Mouse (Mus musculus) CH12.LX (cell line): ENCODE data around the gene Col6a6. TPM values are rescaled to one million over a fixed set of nuclear protein-coding genes. Genes with fewer than 3 reads are reported as not detected.

Experiments
- DNase-seq: peaks from one replicate; pipeline ENCODE4 v3.0.0-alpha.2; 2013; ENCODE audit errors: extremely low read depth
- H3K27ac ChIP-seq: 2 replicates; pipeline ENCODE4 v1.5.1; 2012; ENCODE audit warnings: low read depth, mild to moderate bottlenecking, control low read depth, moderate library complexity; ENCODE audit not compliant: insufficient read depth
- H3K27me3 ChIP-seq: replicated peaks from 2 replicates; pipeline ENCODE3; 2012; ENCODE audit warnings: inconsistent platforms
- H3K36me3 ChIP-seq, 2 experiments: replicated peaks in 1 of 2; 2 replicates each; pipeline versions ENCODE3 to v1.6.1; 2012; ENCODE audit warnings: inconsistent platforms in 1 of 2, low read length in 1 of 2, mild to moderate bottlenecking in 1 of 2, mixed read lengths in 1 of 2, moderate library complexity in 1 of 2; ENCODE audit not compliant: control insufficient read depth in 1 of 2, insufficient read depth in 1 of 2
- H3K4me1 ChIP-seq, 2 experiments: 2 replicates each; pipeline ENCODE4 v1.6.1; 2012; ENCODE audit warnings: inconsistent platforms in 1 of 2, moderate library complexity in 1 of 2; ENCODE audit not compliant: insufficient read depth in 2 of 2, control insufficient read depth in 1 of 2
- H3K4me2 ChIP-seq: 2 replicates; pipeline ENCODE4 v1.6.1; 2012; ENCODE audit warnings: low read depth, mild to moderate bottlenecking, control low read depth; ENCODE audit not compliant: poor library complexity, insufficient read depth, severe bottlenecking
- H3K4me3 ChIP-seq, 3 experiments: fragments of 150-350 bp in 1 of 3; sonication (generic) in 1 of 3; replicated peaks in 1 of 3; 2 replicates each; pipeline versions ENCODE3 to v1.5.1; 2011 to 2012; ENCODE audit warnings: low read depth in 2 of 3, low read length in 2 of 3, mild to moderate bottlenecking in 2 of 3, moderate library complexity in 2 of 3, control low read depth in 1 of 3, improper control_type of control experiment in 1 of 3, inconsistent platforms in 1 of 3, mixed read lengths in 1 of 3; ENCODE audit not compliant: poor library complexity in 1 of 3
- H3K79me2 ChIP-seq: replicated peaks from 2 replicates; pipeline ENCODE4 v1.6.1; 2012; ENCODE audit warnings: mild to moderate bottlenecking, moderate library complexity; ENCODE audit not compliant: control insufficient read depth, poor library complexity, insufficient read depth, severe bottlenecking; ENCODE audit errors: extremely low read depth
- H3K9ac ChIP-seq: 2 replicates; pipeline ENCODE4 v1.6.1; 2012; ENCODE audit warnings: low read depth, mild to moderate bottlenecking, control low read depth, moderate library complexity; ENCODE audit not compliant: insufficient read depth
- H3K9me3 ChIP-seq: replicated peaks from 2 replicates; pipeline ENCODE3; 2012; ENCODE audit warnings: low read length, inconsistent platforms, mixed read lengths
- CHD1 ChIP-seq: IDR thresholded peaks from 2 replicates; pipeline ENCODE4 v1.6.1; 2012; ENCODE audit warnings: low read depth, low read length, improper control_type of control experiment, inconsistent platforms
- E2F4 ChIP-seq: IDR thresholded peaks from 2 replicates; pipeline ENCODE4 v1.6.1; 2011; ENCODE audit warnings: low read depth, low read length, improper control_type of control experiment; ENCODE audit not compliant: insufficient replicate concordance
- EP300 ChIP-seq: IDR thresholded peaks from 2 replicates; pipeline ENCODE4 v1.6.1; 2011; ENCODE audit warnings: low read length, improper control_type of control experiment
- JUND ChIP-seq: conservative IDR thresholded peaks from 2 replicates; pipeline ENCODE4 v1.6.1; 2011; ENCODE audit warnings: low read depth, low read length, improper control_type of control experiment
- MAFK ChIP-seq: IDR thresholded peaks from 2 replicates; pipeline ENCODE4 v1.6.1; 2011; ENCODE audit warnings: low read length, improper control_type of control experiment; ENCODE audit not compliant: insufficient replicate concordance
- NELFE ChIP-seq: IDR thresholded peaks from 2 replicates; pipeline ENCODE4 v1.6.1; 2011; ENCODE audit warnings: low read depth, low read length, improper control_type of control experiment
- NRF1 ChIP-seq: IDR thresholded peaks from 2 replicates; pipeline ENCODE4 v1.6.1; 2014; ENCODE audit warnings: low read depth, mild to moderate bottlenecking, inconsistent platforms, low read length, improper control_type of control experiment, moderate library complexity
- POLR2A ChIP-seq: IDR thresholded peaks from 2 replicates; pipeline ENCODE4 v1.6.1; 2011; ENCODE audit warnings: low read depth, mild to moderate bottlenecking, improper control_type of control experiment, low read length
- POLR2AphosphoS2 ChIP-seq: IDR thresholded peaks from 2 replicates; pipeline ENCODE4 v1.6.1; 2011; ENCODE audit warnings: low read depth, low read length, improper control_type of control experiment
- RCOR1 ChIP-seq: conservative IDR thresholded peaks from 2 replicates; pipeline ENCODE4 v1.6.1; 2012; ENCODE audit warnings: low read depth, mild to moderate bottlenecking, inconsistent platforms, low read length, improper control_type of control experiment
- SIN3A ChIP-seq: IDR thresholded peaks from 2 replicates; pipeline ENCODE4 v1.6.1; 2012; ENCODE audit warnings: low read length, improper control_type of control experiment, inconsistent platforms
- TCF12 ChIP-seq: IDR thresholded peaks from 2 replicates; pipeline ENCODE4 v1.6.1; 2014; ENCODE audit warnings: low read depth, mild to moderate bottlenecking, inconsistent platforms, low read length, improper control_type of control experiment
- UBTF ChIP-seq: IDR thresholded peaks from 2 replicates; pipeline ENCODE4 v1.6.1; 2012; ENCODE audit warnings: low read depth, mild to moderate bottlenecking, inconsistent platforms, low read length, improper control_type of control experiment, moderate library complexity
- USF2 ChIP-seq: conservative IDR thresholded peaks from 2 replicates; pipeline ENCODE4 v1.6.1; 2011; ENCODE audit warnings: low read depth, low read length, improper control_type of control experiment
- ZC3H11A ChIP-seq: IDR thresholded peaks from 2 replicates; pipeline ENCODE4 v1.6.1; 2012; ENCODE audit warnings: low read depth, mild to moderate bottlenecking, inconsistent platforms, low read length, improper control_type of control experiment
- ZKSCAN1 ChIP-seq: IDR thresholded peaks from 2 replicates; pipeline ENCODE4 v1.6.1; 2012; ENCODE audit warnings: low read depth, inconsistent platforms, low read length, improper control_type of control experiment, borderline replicate concordance
- ZMIZ1 ChIP-seq: IDR thresholded peaks from 2 replicates; pipeline ENCODE4 v1.6.1; 2012; ENCODE audit warnings: low read depth, mild to moderate bottlenecking, inconsistent platforms, low read length, improper control_type of control experiment
- dilution Hi-C: fragments of 300-500 bp; cut with MboI; formaldehyde crosslinking; loops from 2 replicates; pipeline ENCODE4 v1.14.3; 2020; ENCODE audit warnings: low sequenced_read_pairs; ENCODE audit not compliant: extremely low pct_unique_long_range_greater_than_20kb, extremely low pct_ligation_motif_present
- in situ Hi-C: fragments of 300-500 bp; cut with MboI; formaldehyde crosslinking; loops from 3 replicates; pipeline ENCODE4 v1.14.3; 2019; ENCODE audit warnings: low sequenced_read_pairs, low pct_ligation_motif_present, low pct_unique_long_range_greater_than_20kb, mixed read lengths
- polyA plus RNA-seq: library from polyadenylated mRNA; unstranded; fragments of >175 nt; gene quantifications from 2 replicates; pipeline ENCODE4 v1.2.1, GENCODE M21; 2012; ENCODE audit warnings: low read depth; ENCODE audit not compliant: insufficient read length
- total RNA-seq, 2 experiments: library from RNA; depleted of rRNA; stranded (reverse); fragments of 300-350 nt in 1 of 2; fragments of >200 nt in 1 of 2; gene quantifications; 2 replicates each; pipeline ENCODE4 v1.2.3; 2012 to 2014

The Col6a6 gene
- total and polyA plus RNA-seq, 3 experiments: not detected

DNA sequence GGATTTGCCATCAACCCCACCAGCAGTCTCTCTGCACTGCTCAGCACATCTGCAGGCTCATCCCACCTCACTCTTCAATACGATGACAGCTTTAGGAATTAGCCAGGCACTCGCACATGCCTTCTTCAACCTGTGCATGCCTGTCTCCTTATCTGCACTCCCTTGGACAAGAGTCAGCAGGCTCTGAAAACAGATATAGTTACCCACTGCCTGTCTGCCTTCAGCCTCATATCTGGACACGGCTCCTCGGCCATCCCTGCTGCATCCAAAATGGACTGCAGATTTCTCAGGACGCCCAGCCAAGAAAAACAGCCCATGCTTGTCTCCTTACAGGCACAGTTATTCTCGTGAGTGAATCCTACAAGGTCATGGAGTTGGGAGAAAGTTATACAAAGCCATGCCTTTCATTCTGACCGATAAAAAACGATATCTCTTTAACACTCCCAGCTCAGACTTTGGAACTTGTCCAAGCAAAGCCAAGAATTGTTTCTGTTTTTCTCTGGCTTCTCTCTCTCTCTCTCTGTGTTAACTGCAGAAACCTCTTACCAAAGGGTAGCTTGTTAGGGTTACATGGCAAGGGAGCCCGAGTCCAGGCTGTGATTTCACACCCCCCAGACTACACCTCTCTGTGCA, 130.1 kb downstream of the Col6a6 start:
- Histone ChIP-seq H3K9ac (no peak overlapping the region), H3K9me3 (no peaks in the 10 kb centered on the region), H3K4me1 (peaks cover 0 to 14% of the 10 kb centered on the region in 2 experiments; a peak in 2 of 4 replicates), H3K4me3 (no peak overlapping the region), H3K4me2 (no peak overlapping the region)
- no peak for DNase-seq
- no peak for TF ChIP-seq ZKSCAN1
- no peak for TF ChIP-seq E2F4
- TF ChIP-seq SIN3A: no peak
- TF ChIP-seq RCOR1: no peak
- TF ChIP-seq EP300: no peak
- no peak for TF ChIP-seq USF2
- no peak for TF ChIP-seq UBTF
- TF ChIP-seq CHD1: no peak
- no peak for TF ChIP-seq NRF1
- no peak for TF ChIP-seq ZC3H11A
- no peak for TF ChIP-seq ZMIZ1
- TF ChIP-seq TCF12: no peak
- TF ChIP-seq JUND: no peak
- TF ChIP-seq POLR2AphosphoS2: no peak
- no peak for TF ChIP-seq MAFK
- no peak for TF ChIP-seq POLR2A
- TF ChIP-seq, all 38 proteins: peak for 0
- in situ Hi-C loops: loop anchor here (10.0 to 25.0 kb wide), 2 partner anchors 157 to 289 kb away; no protein-coding TSS in a partner anchor
- no peaks in the 10 kb centered on the region for H3K27me3 ChIP-seq
- peaks cover 0 to under 1% of the 10 kb centered on the region in 2 experiments for H3K36me3 ChIP-seq
- H3K27ac ChIP-seq: no peak overlapping the region
- dilution Hi-C loops: no loop called here
- no peaks in the 10 kb centered on the region for H3K79me2 ChIP-seq

GRCm38 (mm10) chr9:105696818-105697564, 131.0 kb downstream of the Col6a6 start:
- no peaks in the 10 kb centered on the region for H3K79me2 ChIP-seq
- H3K27me3 ChIP-seq: no peaks in the 10 kb centered on the region
- peak; percentile 95 for TF ChIP-seq MAFK
- no peak for TF ChIP-seq NELFE
- in situ Hi-C loops (loop anchor here (10.0 to 25.0 kb wide), 2 partner anchors 158 to 290 kb away; no protein-coding TSS in a partner anchor), dilution Hi-C loops (no loop called here)
- no peak overlapping the region for H3K4me2 ChIP-seq
- H3K4me1 ChIP-seq: peaks cover 0 to 5% of the 10 kb centered on the region in 2 experiments; a peak in 1 of 4 replicates
- no peaks in the 10 kb centered on the region for H3K9me3 ChIP-seq
- H3K36me3 ChIP-seq: peaks cover 0 to 8% of the 10 kb centered on the region in 2 experiments
- no peak overlapping the region for H3K4me3 ChIP-seq
- DNase-seq: no peak
- no peak overlapping the region for H3K9ac ChIP-seq
- no peak overlapping the region for H3K27ac ChIP-seq
